Mouse (Mus musculus) small intestine, adult 2 months (tissue): Measurements from ENCODE around the gene Popdc3. TPM values are rescaled to one million over a fixed set of nuclear protein-coding genes. Genes with fewer than 3 reads are reported as not detected.
A peak's percentile ranks its signal among the peaks of the same experiment; 100 is the strongest.
"Not testable (repeated sequence)": the region's sequence is repeated elsewhere in the genome, so short reads cannot be mapped to it uniquely, and the experiment has no call there.

Experiments
- H3K27ac ChIP-seq: fragments of 200-500 bp; 2 replicates; pipeline ENCODE4 v1.5.1; 2012; ENCODE audit warnings: low read depth, low read length, control low read depth, inconsistent platforms; ENCODE audit not compliant: insufficient read depth
- H3K27me3 ChIP-seq: fragments of 200-500 bp; 2 replicates; pipeline ENCODE4 v1.6.1; 2012; ENCODE audit warnings: mild to moderate bottlenecking, moderate library complexity, low read length, inconsistent platforms; ENCODE audit not compliant: control insufficient read depth, insufficient read depth
- H3K36me3 ChIP-seq: fragments of 200-500 bp; 2 replicates; pipeline ENCODE4 v1.6.1; 2012; ENCODE audit warnings: mild to moderate bottlenecking, low read length, control low read depth, inconsistent platforms; ENCODE audit not compliant: control insufficient read depth, insufficient read depth
- H3K4me1 ChIP-seq: fragments of 200-500 bp; 2 replicates; pipeline ENCODE4 v1.6.1; 2012; ENCODE audit warnings: low read length, inconsistent platforms, mixed read lengths; ENCODE audit not compliant: control insufficient read depth, insufficient read depth, insufficient read length
- H3K4me3 ChIP-seq: fragments of 200-500 bp; 2 replicates; pipeline ENCODE4 v1.5.1; 2012; ENCODE audit warnings: low read depth, mild to moderate bottlenecking, control low read depth, inconsistent platforms, low read length, moderate library complexity
- CTCF ChIP-seq: fragments of 200-500 bp; IDR thresholded peaks from 2 replicates; pipeline ENCODE4 v1.5.1; 2012; ENCODE audit warnings: low read depth, mild to moderate bottlenecking, control low read depth, inconsistent platforms, low read length, moderate library complexity, mixed read lengths; ENCODE audit not compliant: insufficient replicate concordance, insufficient read length; ENCODE audit errors: extremely low read depth
- POLR2A ChIP-seq: fragments of 200-500 bp; IDR thresholded peaks from 2 replicates; pipeline ENCODE4 v1.6.1; 2012; ENCODE audit warnings: low read depth, mild to moderate bottlenecking, control low read depth, inconsistent platforms, low read length, moderate library complexity
- WGBS: fragments of 180-500 bp; shearing (Covaris S2); methylation state at CpG from one replicate; pipeline ENCODE4 v1.1.7; 2018; 5-methylcytosine and 5-hydroxymethylcytosine counted together
- polyA plus RNA-seq: library from polyadenylated mRNA; depleted of rRNA; stranded (reverse); fragments of >200 nt; gene quantifications from 2 replicates; pipeline ENCODE4 v1.2.3, GENCODE M21; 2012; rRNA removed

Gene Popdc3
- polyA plus RNA-seq: not detected in 2 replicates

GRCm38 (mm10) chr10:45177798-45178197 lies at the start of gene Popdc3:
Gene Popdc3 (plus strand): TSS chr10:45178098.
- not testable (repeated sequence) for H3K4me3 ChIP-seq, H3K27me3 ChIP-seq, H3K27ac ChIP-seq, H3K36me3 ChIP-seq, H3K4me1 ChIP-seq
- WGBS: 69% methylated on average over 1 of the region's 5 CpGs

- Histone ChIP-seq H3K27ac (no peak overlapping the region), H3K4me3 (peak overlapping the region; percentile 3; the same call in 1 of the 2 replicates), H3K36me3 (peaks cover 29% of the 10 kb centered on the region), H3K27me3 (no peaks in the 10 kb centered on the region), H3K4me1 (peaks cover 6% of the 10 kb centered on the region; the same call in 1 of the 2 replicates)
- 69% methylated on average over 11 of the region's 11 CpGs for WGBS
- no peak for TF ChIP-seq CTCF
- TF ChIP-seq POLR2A: no peak
These were observed 48.8 kb upstream of the Popdc3 start for GRCm38 (mm10) chr10:45129105-45129504.

- Histone ChIP-seq H3K27ac (no peak overlapping the region), H3K36me3 (peaks cover 25% of the 10 kb centered on the region), H3K27me3 (no peaks in the 10 kb centered on the region), H3K4me1 (peaks cover 6% of the 10 kb centered on the region; the same call in 1 of the 2 replicates), H3K4me3 (no peak overlapping the region)
- TF ChIP-seq CTCF: no peak
- no peak for TF ChIP-seq POLR2A
- WGBS: 31% methylated on average over 6 of the region's 6 CpGs
These were observed 47.9 kb upstream of the Popdc3 start for GRCm38 (mm10) chr10:45130004-45130403.

- WGBS: 59% methylated on average over 4 of the region's 4 CpGs
- no peak overlapping the region for H3K27ac ChIP-seq
These were observed 45.5 kb upstream of the Popdc3 start for GRCm38 (mm10) chr10:45132371-45132770.

GRCm38 (mm10) chr10:45136806-45137205 lies 41.1 kb upstream of the Popdc3 start:
- no peak for TF ChIP-seq CTCF
- no peak for TF ChIP-seq POLR2A
- WGBS: 88% methylated on average over 7 of the region's 7 CpGs
- no peaks in the 10 kb centered on the region for H3K27me3 ChIP-seq

More at GRCm38 (mm10) chr10:45132371-45132770, 45.5 kb upstream of the Popdc3 start:
- no peak overlapping the region for H3K4me3 ChIP-seq
- peak; percentile 76; the same call in 1 of the 2 replicates for TF ChIP-seq CTCF
- no peak for TF ChIP-seq POLR2A
- no peaks in the 10 kb centered on the region for H3K27me3 ChIP-seq
- H3K36me3 ChIP-seq: peaks cover 12% of the 10 kb centered on the region
- H3K4me1 ChIP-seq: peaks cover 6% of the 10 kb centered on the region; the same call in 1 of the 2 replicates

GRCm38 (mm10) chr10:45139910-45140309 lies 38.0 kb upstream of the Popdc3 start:
- Histone ChIP-seq H3K4me3 (no peak overlapping the region), H3K27ac (no peak overlapping the region), H3K4me1 (no peaks in the 10 kb centered on the region), H3K36me3 (no peaks in the 10 kb centered on the region; the same call in 1 of the 2 replicates), H3K27me3 (no peaks in the 10 kb centered on the region)
- TF ChIP-seq CTCF: no peak
- no peak for TF ChIP-seq POLR2A
- 83% methylated on average over 4 of the region's 4 CpGs for WGBS

More at GRCm38 (mm10) chr10:45136806-45137205, 41.1 kb upstream of the Popdc3 start:
- no peak overlapping the region for H3K27ac ChIP-seq
- H3K4me1 ChIP-seq: no peaks in the 10 kb centered on the region
- no peak overlapping the region for H3K4me3 ChIP-seq
- no peaks in the 10 kb centered on the region; the same call in 1 of the 2 replicates for H3K36me3 ChIP-seq

- no peak for TF ChIP-seq POLR2A
- Histone ChIP-seq H3K36me3 (no peaks in the 10 kb centered on the region; the same call in 1 of the 2 replicates), H3K4me1 (no peaks in the 10 kb centered on the region), H3K27me3 (no peaks in the 10 kb centered on the region), H3K4me3 (no peak overlapping the region), H3K27ac (no peak overlapping the region)
- 91% methylated on average over 7 of the region's 7 CpGs for WGBS
These were observed 37.3 kb upstream of the Popdc3 start for GRCm38 (mm10) chr10:45140474-45141212.
